Mouse (Mus musculus) erythroblast, embryonic 14.5 days (primary cell): ENCODE results near the gene Clcn1.

ENCODE experiments used
- GATA1 ChIP-seq: IDR thresholded peaks from 2 replicates; pipeline ENCODE4 v1.6.1; 2012; ENCODE audit warnings: low read length, inconsistent platforms, mixed read lengths
- TAL1 ChIP-seq: IDR thresholded peaks from 3 replicates; pipeline ENCODE4 v1.6.1; 2012; ENCODE audit warnings: low read length, inconsistent platforms, mixed read lengths

- no peak for TF ChIP-seq GATA1
- TF ChIP-seq TAL1, result no peak
Measured at GRCm38 (mm10) chr6:42344255-42344654, 57.8 kb downstream of the Clcn1 start.
